8 mouse cellular contexts compared by ENCODE assay signal in the genomic region with DNA sequence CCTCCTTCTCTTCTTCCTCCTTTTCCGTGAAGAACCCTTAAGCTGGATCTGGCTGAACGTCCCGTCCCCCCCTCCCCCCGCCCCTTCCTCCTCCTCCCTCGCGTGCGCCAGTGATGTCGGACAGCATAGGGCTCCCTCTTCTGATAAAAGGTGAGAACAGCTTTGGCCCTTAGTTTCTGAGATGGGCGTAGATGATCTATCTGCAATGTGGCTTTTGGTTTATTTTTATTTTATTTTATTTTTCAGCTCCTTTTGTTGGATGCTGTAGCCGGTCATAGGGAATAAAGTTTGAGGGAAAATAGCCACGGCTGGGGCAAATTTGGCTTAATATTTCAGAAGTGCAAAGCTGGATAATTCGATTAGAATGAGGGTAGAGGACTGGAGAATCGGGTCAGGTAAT. TPM values are rescaled to one million over a fixed set of nuclear protein-coding genes. Genes with fewer than 3 reads are reported as not detected.
DNase-seq lines count a peak whose midpoint lies in the region; ATAC-seq lines count a peak whose summit lies in the region.

No protein-coding gene starts in this region.

- H3K27ac ChIP-seq in embryonic facial prominence, embryonic 10.5 days (replicated peaks): peak overlapping the region; percentile 85
- peak overlapping the region; percentile 76 for H3K27ac ChIP-seq in limb, embryonic 12.5 days
- H3K27ac ChIP-seq in midbrain, embryonic 12.5 days (replicated peaks): no peak overlapping the region

- H3K4me2 ChIP-seq in limb, embryonic 12.5 days: peak overlapping the region; percentile 71
- H3K4me2 ChIP-seq in midbrain, embryonic 12.5 days (replicated peaks): peak overlapping the region; percentile 91

- no peaks in the 10 kb centered on the region for H3K27me3 ChIP-seq in embryonic facial prominence, embryonic 10.5 days (replicated peaks; ENCODE audit: low read depth, poor library complexity, severe bottlenecking)
- no peaks in the 10 kb centered on the region for H3K27me3 ChIP-seq in limb, embryonic 12.5 days
- no peaks in the 10 kb centered on the region for H3K27me3 ChIP-seq in midbrain, embryonic 12.5 days

- peak overlapping the region; percentile 79 for H3K4me3 ChIP-seq in embryonic facial prominence, embryonic 10.5 days
- peak overlapping the region; percentile 71 for H3K4me3 ChIP-seq in limb, embryonic 12.5 days (replicated peaks)
- H3K4me3 ChIP-seq in midbrain, embryonic 12.5 days: peak overlapping the region; percentile 63

- 0 out of 2 replicates have a peak, but pooled peaks have one; percentile 24 for ATAC-seq in limb, embryonic 12.5 days (ENCODE audit: insufficient number of reproducible peaks, insufficient read depth, low FRiP score, low TSS enrichment, low read depth)
- ATAC-seq in midbrain, embryonic 12.5 days (ENCODE audit: low FRiP score, low read depth): peak; percentile 66

- 1% methylated on average over 12 of the region's 13 CpGs for WGBS in embryonic facial prominence, embryonic 10.5 days
- WGBS in limb, embryonic 12.5 days: under 1% methylated on average over 7 of the region's 13 CpGs
- 2% methylated on average over 11 of the region's 13 CpGs for WGBS in midbrain, embryonic 12.5 days

- H3K9me3 ChIP-seq in embryonic facial prominence, embryonic 10.5 days: no peaks in the 10 kb centered on the region
- H3K9me3 ChIP-seq in limb, embryonic 12.5 days: no peaks in the 10 kb centered on the region
- H3K9me3 ChIP-seq in midbrain, embryonic 12.5 days: no peaks in the 10 kb centered on the region

- peaks cover 17% of the 10 kb centered on the region for H3K36me3 ChIP-seq in embryonic facial prominence, embryonic 10.5 days (replicated peaks)
- peaks cover 20% of the 10 kb centered on the region for H3K36me3 ChIP-seq in limb, embryonic 12.5 days
- H3K36me3 ChIP-seq in midbrain, embryonic 12.5 days: no peaks in the 10 kb centered on the region

- DNase-seq in adrenal gland, adult 2 months: peak; percentile 50
- DNase-seq in adrenal gland, adult 18-20 months (ENCODE audit: low spot score in 2 of 2): no peak
- DNase-seq in MN1 (ENCODE audit: low spot score): peak; percentile 65
- DNase-seq in embryonic facial prominence, embryonic 10.5 days (ENCODE audit: low spot score): peak; percentile 85
- DNase-seq in heart, postnatal 14 days: peak; percentile 38 to 48
- DNase-seq in c-Kit-positive CD71-positive TER-119-positive erythroid progenitor cells, embryonic 14.5 days (ENCODE audit: low spot score): no peak

- intact Hi-C loops in heart, postnatal 14 days (cut with DNase I): loop anchor here (2.0 kb wide), 1 partner anchor 28 kb away; no protein-coding TSS in a partner anchor

- peak overlapping the region; percentile 76 for H3K9ac ChIP-seq in limb, embryonic 12.5 days (replicated peaks)
- H3K9ac ChIP-seq in midbrain, embryonic 12.5 days (replicated peaks): peak overlapping the region; percentile 72

- peaks cover 14% of the 10 kb centered on the region for H3K4me1 ChIP-seq in embryonic facial prominence, embryonic 10.5 days
- no peaks in the 10 kb centered on the region for H3K4me1 ChIP-seq in limb, embryonic 12.5 days (replicated peaks)
- 0 out of 2 replicates have a peak, but pooled peaks cover 3% of the 10 kb centered on the region for H3K4me1 ChIP-seq in midbrain, embryonic 12.5 days

RNA-seq across cellular contexts. Expression of gene Pgap2, which starts 12.3 kb away (rescaled TPM):
- 10 to 100 TPM; 62.6 to 96.0 TPM for total RNA-seq in adrenal gland, adult 2 months (2021)
- 320 and 360 TPM in 2 replicates for polyA plus RNA-seq in adrenal gland, adult 2 months (2012; rRNA removed)
- total RNA-seq in adrenal gland, adult 18-20 months (2021): 10 to 100 TPM; 57.5 to 79.5 TPM
- polyA plus RNA-seq in embryonic facial prominence, embryonic 10.5 days (2016; fragmentation: Nextera tagmentation; extraction: Ambion mirVana): 61.3 and 62.4 TPM in 2 replicates
- total RNA-seq in heart, postnatal 14 days (2021): 10 to 100 TPM; 54.4 to 55.7 TPM
- 82.0 and 84.9 TPM in 2 replicates for polyA plus RNA-seq in limb, embryonic 12.5 days (2016; fragmentation: Nextera tagmentation; extraction: Ambion mirVana)
- 49.9 and 50.1 TPM in 2 replicates for polyA plus RNA-seq in midbrain, embryonic 12.5 days (2016; fragmentation: Nextera tagmentation; extraction: Ambion mirVana)

RNA-seq across cellular contexts. Expression of gene Nup98, which starts 12.4 kb away (rescaled TPM):
- total RNA-seq in adrenal gland, adult 2 months (2021): 10 to 100 TPM; 47.8 to 84.4 TPM
- 10.1 and 13.5 TPM in 2 replicates for polyA plus RNA-seq in adrenal gland, adult 2 months (2012; rRNA removed)
- 10 to 100 TPM; 72.5 to 80.1 TPM for total RNA-seq in adrenal gland, adult 18-20 months (2021)
- polyA plus RNA-seq in embryonic facial prominence, embryonic 10.5 days (2016; fragmentation: Nextera tagmentation; extraction: Ambion mirVana): 48.2 and 50.6 TPM in 2 replicates
- 10 to 100 TPM; 31.9 to 34.2 TPM for total RNA-seq in heart, postnatal 14 days (2021)
- polyA plus RNA-seq in limb, embryonic 12.5 days (2016; fragmentation: Nextera tagmentation; extraction: Ambion mirVana): 50.5 and 51.8 TPM in 2 replicates
- 43.3 and 45.8 TPM in 2 replicates for polyA plus RNA-seq in midbrain, embryonic 12.5 days (2016; fragmentation: Nextera tagmentation; extraction: Ambion mirVana)

RNA-seq across cellular contexts. Expression of gene Rhog, which starts 33.5 kb away (rescaled TPM):
- 10 to 100 TPM; 48.0 to 62.7 TPM for total RNA-seq in adrenal gland, adult 2 months (2021)
- polyA plus RNA-seq in adrenal gland, adult 2 months (2012; rRNA removed): 60.0 and 69.0 TPM in 2 replicates
- total RNA-seq in adrenal gland, adult 18-20 months (2021): 10 to 100 TPM; 43.5 to 55.7 TPM
- polyA plus RNA-seq in embryonic facial prominence, embryonic 10.5 days (2016; fragmentation: Nextera tagmentation; extraction: Ambion mirVana): 42.5 and 48.4 TPM in 2 replicates
- 10 to 100 TPM; 30.8 to 31.9 TPM for total RNA-seq in heart, postnatal 14 days (2021)
- polyA plus RNA-seq in limb, embryonic 12.5 days (2016; fragmentation: Nextera tagmentation; extraction: Ambion mirVana): 47.8 and 50.4 TPM in 2 replicates
- 21.6 and 27.0 TPM in 2 replicates for polyA plus RNA-seq in midbrain, embryonic 12.5 days (2016; fragmentation: Nextera tagmentation; extraction: Ambion mirVana)

RNA-seq across cellular contexts. Expression of gene Stim1, which starts 45.3 kb away (rescaled TPM):
- 10 to 100 TPM; 68.2 to 74.8 TPM for total RNA-seq in adrenal gland, adult 2 months (2021)
- polyA plus RNA-seq in adrenal gland, adult 2 months (2012; rRNA removed): 68.4 and 77.7 TPM in 2 replicates
- total RNA-seq in adrenal gland, adult 18-20 months (2021): 10 to 100 TPM; 74.0 to 77.1 TPM
- polyA plus RNA-seq in embryonic facial prominence, embryonic 10.5 days (2016; fragmentation: Nextera tagmentation; extraction: Ambion mirVana): 13.0 and 14.6 TPM in 2 replicates
- total RNA-seq in heart, postnatal 14 days (2021): 10 to 100 TPM; 25.8 to 30.2 TPM
- 17.7 and 25.3 TPM in 2 replicates for polyA plus RNA-seq in limb, embryonic 12.5 days (2016; fragmentation: Nextera tagmentation; extraction: Ambion mirVana)
- polyA plus RNA-seq in midbrain, embryonic 12.5 days (2016; fragmentation: Nextera tagmentation; extraction: Ambion mirVana): 14.7 and 16.2 TPM in 2 replicates

Comparison
In these comparisons a context has a peak if more than half of its experiments do, and no peak if none do; other contexts are left out.
1. DNase-seq: peak in adrenal gland, adult 2 months (single experiment), MN1 (single experiment), embryonic facial prominence, embryonic 10.5 days (single experiment) and heart, postnatal 14 days (2 of 2); none in adrenal gland, adult 18-20 months (0 of 2) and c-Kit-positive CD71-positive TER-119-positive erythroid progenitor cells, embryonic 14.5 days (single experiment).
2. Peak in every context shown above with its lines, with median percentiles within 50 percentile points of each other: H3K4me3 ChIP-seq.